Mouse (Mus musculus) MEL (cell line): Measurements from ENCODE around the gene Fam219b.

Experiments
- CTCF ChIP-seq, 3 experiments: IDR thresholded peaks in 2 of 3; conservative IDR thresholded peaks in 1 of 3; 2 replicates each; pipeline ENCODE4 v1.5.1; 2011 to 2012; ENCODE audit warnings: low read length in 3 of 3, low read depth in 2 of 3, mild to moderate bottlenecking in 2 of 3, improper control_type of control experiment in 1 of 3, inconsistent platforms in 1 of 3, mixed read lengths in 1 of 3, moderate library complexity in 1 of 3; ENCODE audit not compliant: control insufficient read depth in 1 of 3, insufficient read depth in 1 of 3, poor library complexity in 1 of 3, severe bottlenecking in 1 of 3
- E2F4 ChIP-seq: IDR thresholded peaks from 2 replicates; pipeline ENCODE4 v1.6.1; 2011; ENCODE audit warnings: low read depth, low read length, improper control_type of control experiment, borderline replicate concordance
- GATA1 ChIP-seq: IDR thresholded peaks from 2 replicates; pipeline ENCODE4 v1.6.1; 2011; ENCODE audit warnings: low read depth, low read length, improper control_type of control experiment
- KAT2A ChIP-seq: conservative IDR thresholded peaks from 2 replicates; pipeline ENCODE4 v1.6.1; 2012; ENCODE audit warnings: low read depth, low read length, improper control_type of control experiment, inconsistent platforms
- MAFK ChIP-seq: IDR thresholded peaks from 2 replicates; pipeline ENCODE4 v1.6.1; 2011; ENCODE audit warnings: low read depth, mild to moderate bottlenecking, low read length, improper control_type of control experiment, borderline replicate concordance
- NELFE ChIP-seq: IDR thresholded peaks from 2 replicates; pipeline ENCODE4 v1.6.1; 2011; ENCODE audit warnings: low read depth, low read length, improper control_type of control experiment
- POLR2A ChIP-seq, 2 experiments: IDR thresholded peaks; 2 replicates each; pipeline ENCODE4 v1.6.1; 2011 to 2012; ENCODE audit warnings: low read length in 2 of 2, mild to moderate bottlenecking in 2 of 2, control low read depth in 1 of 2, improper control_type of control experiment in 1 of 2, low read depth in 1 of 2, moderate library complexity in 1 of 2; ENCODE audit not compliant: control insufficient read depth in 1 of 2, insufficient read depth in 1 of 2, poor library complexity in 1 of 2
- POLR2AphosphoS2 ChIP-seq: IDR thresholded peaks from 2 replicates; pipeline ENCODE4 v1.6.1; 2011; ENCODE audit warnings: low read length, improper control_type of control experiment
- SIN3A ChIP-seq: IDR thresholded peaks from 2 replicates; pipeline ENCODE4 v1.6.1; 2012; ENCODE audit warnings: low read length, improper control_type of control experiment, inconsistent platforms
- SMC3 ChIP-seq: IDR thresholded peaks from 2 replicates; pipeline ENCODE4 v1.6.1; 2011; ENCODE audit warnings: low read depth, low read length, improper control_type of control experiment
- TAL1 ChIP-seq: IDR thresholded peaks from 2 replicates; pipeline ENCODE4 v1.6.1; 2012; ENCODE audit warnings: mild to moderate bottlenecking, inconsistent platforms, low read length, moderate library complexity, mixed read lengths

GRCm38 (mm10) chr9:57552139-57552887, 15.0 kb downstream of the Fam219b start, which contains the start of gene Mpi:
- TF ChIP-seq CTCF (IDR thresholded peaks at IDR 0.05 in 2 of 3, conservative IDR thresholded peaks at IDR 0.05 in 1 of 3; ENCODE audit: control insufficient read depth in 1 of 3, insufficient read depth in 1 of 3, low read depth in 2 of 3, low read length in 3 of 3, poor library complexity in 1 of 3, severe bottlenecking in 1 of 3): no peak
- peak; percentile 75 for TF ChIP-seq NELFE
- no peak for TF ChIP-seq E2F4
- TF ChIP-seq POLR2A (IDR thresholded peaks at IDR 0.05; ENCODE audit: control insufficient read depth in 1 of 2, insufficient read depth in 1 of 2, low read depth in 1 of 2, low read length in 2 of 2, poor library complexity in 1 of 2): peak; percentile 56 to 85; a peak in 3 of 4 replicates
- TF ChIP-seq MAFK: no peak
- TF ChIP-seq GATA1: no peak; the same call in 1 of the 2 replicates
- TF ChIP-seq POLR2AphosphoS2: no peak
- no peak for TF ChIP-seq TAL1
- TF ChIP-seq KAT2A: peak; percentile 81; the same call in 1 of the 2 replicates
- TF ChIP-seq SMC3: no peak
- peak; percentile 84; the same call in 1 of the 2 replicates for TF ChIP-seq SIN3A
